Mouse (Mus musculus): ENCODE measurements around the gene Tap1.
A peak's percentile ranks its signal among the peaks of the same experiment; 100 is the strongest.

The Tap1 gene

DNA sequence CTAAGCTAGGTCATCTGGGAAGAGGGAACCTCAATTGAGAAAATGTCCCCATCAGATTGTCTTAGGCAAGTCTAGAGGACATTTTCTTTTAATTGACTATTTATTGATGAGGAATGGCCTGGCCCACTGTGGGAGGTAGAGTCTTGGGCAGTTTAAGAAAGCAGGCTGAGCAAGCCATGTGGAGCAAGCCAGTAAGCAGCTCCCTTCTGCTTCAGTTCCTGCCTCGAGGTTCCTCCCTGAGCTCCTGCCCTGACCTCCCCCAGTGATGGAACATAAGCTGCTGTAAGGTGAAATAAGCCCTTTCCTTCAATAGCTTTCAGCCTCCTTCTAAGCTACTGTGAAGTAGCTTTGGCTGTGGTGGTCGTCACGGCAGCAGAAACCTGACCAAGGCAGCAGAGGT lies 50.4 kb downstream of the Tap1 start:
- DNase-seq = no peak

DNA sequence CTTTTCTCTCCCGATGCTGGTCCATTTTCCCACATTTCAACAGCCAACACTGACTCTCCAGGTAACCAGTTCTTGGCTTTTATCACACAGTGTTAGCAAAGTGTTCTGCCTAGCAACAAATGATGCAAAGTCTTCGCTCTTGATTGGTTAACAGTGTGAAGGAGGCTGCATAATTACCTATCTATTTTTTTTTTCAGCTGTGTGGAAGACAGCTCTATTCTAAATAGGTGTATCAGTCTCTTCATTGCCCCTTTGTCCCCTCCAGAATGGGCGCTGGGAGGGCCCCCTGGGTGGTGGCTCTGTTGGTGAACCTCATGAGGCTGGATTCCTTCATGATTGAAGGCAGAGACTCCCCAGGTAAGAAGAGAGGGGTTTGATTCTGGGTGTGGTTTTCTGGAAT lies 51.4 kb downstream of the Tap1 start, which contains the start of gene H2-Ob:
Gene H2-Ob (plus strand): TSS at position 198 of the 400 bp plus-strand sequence.
- peak; percentile 73 for DNase-seq

DNA sequence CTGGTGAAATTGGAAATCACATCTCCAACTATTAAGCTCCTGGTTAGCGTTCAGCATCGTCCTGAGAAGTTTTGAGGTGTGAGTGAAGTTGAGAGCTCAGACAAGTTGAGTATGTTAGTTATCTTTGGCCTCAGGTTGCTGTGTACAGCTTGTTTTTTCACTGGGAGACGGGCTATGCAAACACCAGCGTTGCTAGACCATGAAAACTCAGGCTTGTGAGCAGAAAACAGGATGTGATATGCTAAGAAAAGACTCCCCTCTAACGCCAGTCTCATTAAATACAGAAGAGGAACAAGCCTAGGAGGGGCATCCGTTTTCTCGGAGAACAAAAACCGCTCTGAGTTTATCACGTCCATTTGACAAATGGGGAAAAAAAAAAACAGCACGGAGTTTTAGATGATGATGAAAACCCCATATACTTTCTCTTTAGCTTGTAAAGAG lies 52.3 kb downstream of the Tap1 start:
- DNase-seq = no peak

DNA sequence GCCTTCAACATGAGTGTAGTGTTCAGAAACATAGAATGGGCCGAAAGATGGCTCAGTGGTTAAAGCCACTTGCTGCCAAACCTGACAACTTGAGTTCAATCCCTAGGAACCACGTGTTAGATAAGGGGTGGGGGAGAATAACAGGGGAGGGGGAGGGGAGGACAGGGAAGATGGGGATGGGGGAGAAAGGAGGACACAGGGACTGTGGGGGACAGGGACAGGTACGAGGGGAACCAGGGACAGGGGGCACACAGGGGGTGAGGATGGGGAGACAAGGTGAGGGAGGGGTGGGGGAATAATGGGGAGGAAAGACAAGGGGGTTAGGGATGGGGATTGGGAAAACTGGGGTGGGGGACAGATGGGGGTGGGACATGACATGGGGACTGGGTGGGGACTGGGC lies 53.0 kb downstream of the Tap1 start:
- DNase-seq = no peak

DNA sequence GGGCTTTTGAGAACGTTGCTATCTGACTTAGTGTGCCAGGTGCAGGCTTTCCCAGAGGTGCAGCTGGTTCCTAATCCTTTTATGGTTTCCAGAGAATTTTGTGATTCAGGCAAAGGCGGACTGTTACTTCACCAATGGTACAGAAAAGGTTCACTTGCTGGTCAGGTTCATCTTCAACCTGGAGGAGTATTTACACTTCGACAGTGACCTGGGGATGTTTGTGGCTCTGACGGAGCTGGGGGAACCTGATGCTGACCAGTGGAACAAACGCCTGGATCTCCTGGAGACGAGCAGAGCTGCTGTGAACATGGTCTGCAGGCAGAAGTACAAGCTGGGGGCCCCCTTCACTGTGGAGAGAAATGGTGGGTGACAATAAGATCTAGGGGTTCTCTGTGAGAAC lies 53.6 kb downstream of the Tap1 start:
- DNase-seq = no peak

DNA sequence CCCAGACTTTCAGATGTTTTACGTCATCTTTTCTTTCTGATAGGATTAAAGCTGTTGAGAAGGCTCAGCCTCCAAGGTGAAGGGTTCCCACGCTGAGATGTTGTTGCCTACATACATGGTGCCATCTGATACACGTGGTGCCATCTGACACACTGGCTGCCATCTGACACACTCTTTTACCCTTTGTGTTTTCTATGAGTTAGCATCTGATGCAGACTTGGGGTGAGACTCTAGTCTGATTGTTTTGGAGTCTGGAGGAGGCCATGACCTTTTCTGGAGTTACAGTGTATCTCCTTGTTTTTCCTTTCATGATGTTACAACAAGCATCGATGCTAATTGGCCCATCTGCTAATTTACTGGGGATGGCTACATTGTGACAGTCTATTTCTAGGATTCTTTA lies 57.3 kb downstream of the Tap1 start:
- DNase-seq = no peak

Data from kidney, postnatal 14 days (tissue).